8 mouse cellular contexts compared by ENCODE assay signal in genomic region chr5:113054308-113054707, GRCm38 (mm10). TPM values are rescaled to one million over a fixed set of nuclear protein-coding genes. Genes with fewer than 3 reads are reported as not detected.
A peak's percentile ranks its signal among the peaks of the same experiment; 100 is the strongest.
DNase-seq lines count a peak whose midpoint lies in the region; ATAC-seq lines count a peak whose summit lies in the region.
"Had no signal": no experiment of that assay in that cellular context is flagged by ENCODE, and none has a peak within 500 bp of the region (broad histone marks: within the 10 kb centered on the region; RNA-seq: fewer than 3 reads in every experiment).

No protein-coding gene starts in this region.

- H3K36me3 ChIP-seq in midbrain, embryonic 13.5 days, result no peaks in the 10 kb centered on the region

- H3K9ac ChIP-seq in midbrain, embryonic 13.5 days (replicated peaks), result no peak overlapping the region

- peak; percentile 83 to 84 for DNase-seq in adrenal gland, adult 18-20 months (ENCODE audit: low spot score in 2 of 2)
- peak; percentile 89 to 90 for DNase-seq in cerebellum, postnatal 4 days (ENCODE audit: low spot score in 2 of 2)
- DNase-seq in gastrocnemius, postnatal 10 days, result peak; percentile 82
- peak; percentile 33 to 70 for DNase-seq in left cerebral cortex, adult 8-10 months (ENCODE audit: low spot score in 2 of 2)
- peak; percentile 43 to 69 for DNase-seq in spleen, postnatal 10 days (ENCODE audit: low spot score in 2 of 2)

- peaks cover 11% of the 10 kb centered on the region for H3K4me1 ChIP-seq in midbrain, embryonic 13.5 days (replicated peaks)
- H3K4me1 ChIP-seq: megakaryocyte, embryonic 14.5 days had no signal

- H3K27me3 ChIP-seq in midbrain, embryonic 13.5 days, result no peaks in the 10 kb centered on the region

- no peak overlapping the region for H3K4me3 ChIP-seq in midbrain, embryonic 13.5 days (replicated peaks)
- H3K4me3 ChIP-seq: megakaryocyte, embryonic 14.5 days had no signal

- no peak overlapping the region for H3K27ac ChIP-seq in midbrain, embryonic 13.5 days

- H3K4me2 ChIP-seq in midbrain, embryonic 13.5 days (replicated peaks), result no peak overlapping the region

- WGBS in midbrain, embryonic 13.5 days, result 5% methylated on average over 16 of the region's 16 CpGs

- ATAC-seq in inflammation-experienced regulatory T-cells, adult 6 months, result peak; percentile 41
- ATAC-seq in midbrain, embryonic 13.5 days, result peak; percentile 76

- H3K9me3 ChIP-seq in midbrain, embryonic 13.5 days, result 0 out of 2 replicates have a peak, but pooled peaks cover 2% of the 10 kb centered on the region

RNA-seq across cellular contexts. Expression of gene Crybb2, which starts 15.6 kb away (rescaled TPM):
- not detected for total RNA-seq in adrenal gland, adult 18-20 months (2021)
- not detected for total RNA-seq in gastrocnemius, postnatal 10 days (2021)
- not detected for polyA plus RNA-seq in inflammation-experienced regulatory T-cells, adult 6 months (2017; shearing (Covaris generic))
- not detected for total RNA-seq in left cerebral cortex, adult 8-10 months (2022)
- polyA plus RNA-seq in midbrain, embryonic 13.5 days (2015; fragmentation: Nextera tagmentation; extraction: Ambion mirVana), result not detected in 2 replicates

RNA-seq across cellular contexts. Expression of gene Crybb3, which starts 27.1 kb away (rescaled TPM):
- total RNA-seq in adrenal gland, adult 18-20 months (2021), result 1 to 10 TPM in 1 of 2 experiments, under 1 TPM in 1; 0.50 to 1.3 TPM
- total RNA-seq in gastrocnemius, postnatal 10 days (2021), result 1 to 10 TPM in 1 of 2 experiments, under 1 TPM in 1; 0.68 to 2.0 TPM
- polyA plus RNA-seq in inflammation-experienced regulatory T-cells, adult 6 months (2017; shearing (Covaris generic)), result 1 to 10 TPM in 1 of 3 experiments, not detected in 2; 1.3 TPM
- total RNA-seq in left cerebral cortex, adult 8-10 months (2022), result 1 to 10 TPM in 1 of 4 experiments, under 1 TPM in 1, not detected in 2; 0.53 to 2.6 TPM
- polyA plus RNA-seq in midbrain, embryonic 13.5 days (2015; fragmentation: Nextera tagmentation; extraction: Ambion mirVana), result 0.27 and 0.42 TPM in 2 replicates

RNA-seq across cellular contexts. Expression of gene Grk3, which starts 38.7 kb away (rescaled TPM):
- 10 to 100 TPM; 20.4 to 29.2 TPM for total RNA-seq in adrenal gland, adult 18-20 months (2021)
- 1 to 10 TPM; 3.9 to 4.9 TPM for total RNA-seq in gastrocnemius, postnatal 10 days (2021)
- under 1 TPM; 0.36 to 0.59 (median 0.50) TPM for polyA plus RNA-seq in inflammation-experienced regulatory T-cells, adult 6 months (2017; shearing (Covaris generic))
- 10 to 100 TPM; 72.3 to 87.3 (median 75.4) TPM for total RNA-seq in left cerebral cortex, adult 8-10 months (2022)
- polyA plus RNA-seq in midbrain, embryonic 13.5 days (2015; fragmentation: Nextera tagmentation; extraction: Ambion mirVana), result 15.1 and 16.5 TPM in 2 replicates
